Comparison of ENCODE assay signal across 9 mouse cellular contexts in genomic region chr9:48559482-48560139, GRCm38 (mm10). TPM values are rescaled to one million over a fixed set of nuclear protein-coding genes. Genes with fewer than 3 reads are reported as not detected.
A peak's percentile ranks its signal among the peaks of the same experiment; 100 is the strongest.
DNase-seq lines count a peak whose midpoint lies in the region; ATAC-seq and TF ChIP-seq lines count a peak whose summit lies in the region.
"Had no signal": no experiment of that assay in that cellular context is flagged by ENCODE, and none has a peak within 500 bp of the region (broad histone marks: within the 10 kb centered on the region; RNA-seq: fewer than 3 reads in every experiment).

No protein-coding gene starts in this region.

- peak; percentile 59 for ATAC-seq in inflammation-experienced regulatory T-cells, adult 6 months

- H3K4me3 ChIP-seq in cerebellum, adult 2 months (replicated peaks; ENCODE audit: insufficient read depth, low read depth, low read length) = no peak overlapping the region

- peak; percentile 67; the same call in 1 of the 2 replicates for TF ChIP-seq CTCF in cerebellum, adult 2 months (IDR thresholded peaks at IDR 0.05; ENCODE audit: borderline replicate concordance, insufficient read depth, low read depth, low read length)

- no peaks in the 10 kb centered on the region for H3K27me3 ChIP-seq in cerebellum, adult 2 months (ENCODE audit: control insufficient read depth, insufficient read depth, low read length)

- 26% methylated on average over 4 of the region's 4 CpGs for WGBS in cerebellum, adult 2 months

- no peak overlapping the region for H3K27ac ChIP-seq in cerebellum, adult 2 months (ENCODE audit: insufficient read depth, low read length)

- DNase-seq in cerebellum, adult 2 months = peak in 1 of 2 experiments; percentile 25
- DNase-seq in cerebellum, adult 11-12 months = no peak
- DNase-seq in ovary, postnatal 10 days (ENCODE audit: low spot score) = peak; percentile 9
- no peak for DNase-seq in ovary, adult 18-20 months (ENCODE audit: low spot score)
- peak; percentile 35 for DNase-seq in cerebellum, postnatal 36 days
- DNase-seq in lung, adult 18-20 months = peak; percentile 33 to 38
- DNase-seq in right cerebral cortex, postnatal 14 days = peak; percentile 61

- TF ChIP-seq POLR2A in cerebellum, adult 2 months (IDR thresholded peaks at IDR 0.05; ENCODE audit: borderline replicate concordance, insufficient read depth, low read length) = no peak

- no peaks in the 10 kb centered on the region for H3K4me1 ChIP-seq in cerebellum, adult 2 months (ENCODE audit: control insufficient read depth, insufficient read depth, low read length)

RNA-seq across cellular contexts. Expression of gene Nnmt, which starts 45.3 kb away (rescaled TPM):
- polyA plus RNA-seq in cerebellum, adult 2 months (2012; rRNA removed) = 0.10 and 0.14 TPM in 2 replicates
- polyA plus RNA-seq in inflammation-experienced regulatory T-cells, adult 6 months (2017; shearing (Covaris generic)) = under 1 TPM in 1 of 3 experiments, not detected in 2; 0.50 TPM
- polyA plus RNA-seq: C2C12 had no signal

Comparison
In these comparisons a context has a peak if more than half of its experiments do, and no peak if none do; other contexts are left out.
1. DNase-seq: peak in ovary, postnatal 10 days (single experiment), cerebellum, postnatal 36 days (2 of 2), lung, adult 18-20 months (2 of 2) and right cerebral cortex, postnatal 14 days (single experiment); none in cerebellum, adult 11-12 months (single experiment) and ovary, adult 18-20 months (single experiment).